Mouse (Mus musculus) lung, adult 2 months (tissue): ENCODE data around the gene Elmo1.

Source experiments
- CTCF ChIP-seq: fragments of 200-500 bp; IDR thresholded peaks from 2 replicates; pipeline ENCODE4 v1.5.1; 2011; ENCODE audit warnings: mild to moderate bottlenecking, low read length, control low read depth; ENCODE audit not compliant: insufficient read depth
- POLR2A ChIP-seq: fragments of 200-500 bp; IDR thresholded peaks from 2 replicates; pipeline ENCODE4 v1.6.1; 2011; ENCODE audit warnings: low read depth, mild to moderate bottlenecking, control low read depth, low read length, borderline replicate concordance; ENCODE audit errors: extremely low read depth

- no peak for TF ChIP-seq CTCF
- no peak for TF ChIP-seq POLR2A
Measured at GRCm38 (mm10) chr13:20539631-20540030, 449.2 kb downstream of the Elmo1 start.
